Mouse (Mus musculus) myocyte (in vitro differentiated cells): ENCODE data around the gene Aldh16a1. TPM values are rescaled to one million over a fixed set of nuclear protein-coding genes. Genes with fewer than 3 reads are reported as not detected.

Source experiments
- H3K27me3 ChIP-seq: one replicate; pipeline ENCODE4 v1.6.1; 2011; ENCODE audit not compliant: control insufficient read depth, insufficient read depth, insufficient read length
- H3K36me3 ChIP-seq: one replicate; pipeline ENCODE4 v1.6.1; 2011; ENCODE audit not compliant: control insufficient read depth, insufficient read depth
- H3K4me2 ChIP-seq: one replicate; pipeline ENCODE4 v1.6.1; 2011; ENCODE audit warnings: low read depth, control low read depth
- H3K4me3 ChIP-seq: one replicate; pipeline ENCODE4 v1.5.1; 2011; ENCODE audit warnings: mild to moderate bottlenecking, control low read depth, moderate library complexity
- H3K79me2 ChIP-seq: one replicate; pipeline ENCODE4 v1.6.1; 2011; ENCODE audit not compliant: control insufficient read depth, insufficient read depth
- H3ac ChIP-seq: one replicate; pipeline ENCODE4 v1.6.1; 2011; ENCODE audit not compliant: control insufficient read depth, insufficient read length
- CEBPB ChIP-seq: IDR thresholded peaks from 2 replicates; pipeline ENCODE4 v1.6.1; 2011; ENCODE audit warnings: mild to moderate bottlenecking, moderate library complexity; ENCODE audit not compliant: poor library complexity, insufficient read depth, severe bottlenecking
- E2F4 ChIP-seq: IDR thresholded peaks from one replicate; pipeline ENCODE4 v1.6.1; 2011; ENCODE audit warnings: mild to moderate bottlenecking, control low read depth, moderate library complexity; ENCODE audit not compliant: insufficient read depth
- MAX ChIP-seq: IDR thresholded peaks from one replicate; pipeline ENCODE4 v1.6.1; 2011; ENCODE audit warnings: low read depth, mild to moderate bottlenecking, control low read depth
- MYOD1 ChIP-seq, 3 experiments: IDR thresholded peaks; one replicate each; pipeline ENCODE4 v1.6.1; 2011; ENCODE audit warnings: control low read depth in 2 of 3, low read depth in 2 of 3, mild to moderate bottlenecking in 2 of 3, moderate library complexity in 1 of 3; ENCODE audit not compliant: insufficient read length in 2 of 3, control insufficient read depth in 1 of 3
- MYOG ChIP-seq, 3 experiments: IDR thresholded peaks; one replicate each; pipeline ENCODE4 v1.6.1; 2011; ENCODE audit warnings: control low read depth in 2 of 3, low read depth in 2 of 3, mild to moderate bottlenecking in 2 of 3; ENCODE audit not compliant: insufficient read length in 2 of 3, control insufficient read depth in 1 of 3, insufficient read depth in 1 of 3
- POLR2A ChIP-seq: IDR thresholded peaks from one replicate; pipeline ENCODE4 v1.6.1; 2011; ENCODE audit warnings: low read depth, mild to moderate bottlenecking, control low read depth, moderate library complexity; ENCODE audit not compliant: insufficient read length
- POLR2AphosphoS2 ChIP-seq: IDR thresholded peaks from one replicate; pipeline ENCODE4 v1.6.1; 2011; ENCODE audit warnings: low read depth, control low read depth; ENCODE audit not compliant: insufficient read length
- REST ChIP-seq: IDR thresholded peaks from one replicate; pipeline ENCODE4 v1.6.1; 2011; ENCODE audit warnings: mild to moderate bottlenecking, control low read depth, moderate library complexity; ENCODE audit not compliant: insufficient read depth, insufficient read length
- SRF ChIP-seq: IDR thresholded peaks from one replicate; pipeline ENCODE4 v1.6.1; 2011; ENCODE audit warnings: low read depth; ENCODE audit not compliant: control insufficient read depth, insufficient read length
- TCF12 ChIP-seq: IDR thresholded peaks from one replicate; pipeline ENCODE4 v1.6.1; 2011; ENCODE audit warnings: mild to moderate bottlenecking, control low read depth; ENCODE audit not compliant: poor library complexity, insufficient read depth, severe bottlenecking
- TCF3 ChIP-seq: IDR thresholded peaks from one replicate; pipeline ENCODE4 v1.6.1; 2011; ENCODE audit warnings: low read depth, control low read depth; ENCODE audit not compliant: insufficient read length
- USF1 ChIP-seq: IDR thresholded peaks from one replicate; pipeline ENCODE4 v1.6.1; 2011; ENCODE audit warnings: low read depth, mild to moderate bottlenecking, control low read depth, moderate library complexity
- polyA plus RNA-seq: library from polyadenylated mRNA; unstranded; fragments of >200 nt; fragmentation: generic; extraction: Trizol; gene quantifications from one replicate; pipeline ENCODE4 v1.2.1, GENCODE M21; 2012; ENCODE audit warnings: missing spikeins

The Aldh16a1 gene
- polyA plus RNA-seq, 1 experiment = 29.0 TPM

- TF ChIP-seq MYOG (IDR thresholded peaks at IDR 0.05; ENCODE audit: control insufficient read depth in 1 of 3, insufficient read depth in 1 of 3, insufficient read length in 2 of 3, low read depth in 2 of 3) (peak in 2 of 3 experiments; percentile 80 to 97), CEBPB (0 out of 2 replicates have a peak, but pooled peaks have one; percentile 7), MAX (no peak), POLR2A (no peak), MYOD1 (IDR thresholded peaks at IDR 0.05; ENCODE audit: control insufficient read depth in 1 of 3, insufficient read length in 2 of 3, low read depth in 2 of 3) (peak in 2 of 3 experiments; percentile 67 to 85), TCF3 (peak; percentile 76), E2F4 (no peak), TCF12 (peak; percentile 54), USF1 (no peak), REST (no peak), SRF (no peak), POLR2AphosphoS2 (no peak)
- H3ac ChIP-seq = no peak overlapping the region
- no peaks in the 10 kb centered on the region for H3K36me3 ChIP-seq
- peak overlapping the region; percentile 18 for H3K4me2 ChIP-seq
- H3K79me2 ChIP-seq = no peaks in the 10 kb centered on the region
- H3K4me3 ChIP-seq = no peak overlapping the region
- peaks cover 41% of the 10 kb centered on the region for H3K27me3 ChIP-seq
Observed at GRCm38 (mm10) chr7:45189600-45189999, 35.2 kb upstream of the Aldh16a1 start.

GRCm38 (mm10) chr7:45185921-45186320 lies 31.5 kb upstream of the Aldh16a1 start:
- H3K27me3 ChIP-seq = peaks cover 73% of the 10 kb centered on the region
- no peak overlapping the region for H3K4me3 ChIP-seq
- no peak overlapping the region for H3ac ChIP-seq
- H3K4me2 ChIP-seq = no peak overlapping the region
- TF ChIP-seq USF1 (no peak), MYOG (IDR thresholded peaks at IDR 0.05; ENCODE audit: control insufficient read depth in 1 of 3, insufficient read depth in 1 of 3, insufficient read length in 2 of 3, low read depth in 2 of 3) (no peak), REST (no peak), POLR2A (no peak), SRF (no peak), TCF3 (no peak), MAX (no peak), MYOD1 (IDR thresholded peaks at IDR 0.05; ENCODE audit: control insufficient read depth in 1 of 3, insufficient read length in 2 of 3, low read depth in 2 of 3) (no peak), CEBPB (no peak), E2F4 (no peak), POLR2AphosphoS2 (no peak), TCF12 (no peak)
- no peaks in the 10 kb centered on the region for H3K79me2 ChIP-seq
- H3K36me3 ChIP-seq = no peaks in the 10 kb centered on the region

GRCm38 (mm10) chr7:45183672-45184071 lies 29.3 kb upstream of the Aldh16a1 start:
- no peak overlapping the region for H3K4me3 ChIP-seq
- no peak overlapping the region for H3ac ChIP-seq
- H3K4me2 ChIP-seq = no peak overlapping the region
- H3K27me3 ChIP-seq = peaks cover 86% of the 10 kb centered on the region
- no peaks in the 10 kb centered on the region for H3K36me3 ChIP-seq
- TF ChIP-seq POLR2AphosphoS2 = no peak
- TF ChIP-seq MAX = no peak
- TF ChIP-seq SRF = no peak
- no peak for TF ChIP-seq POLR2A
- no peak for TF ChIP-seq MYOD1 (IDR thresholded peaks at IDR 0.05; ENCODE audit: control insufficient read depth in 1 of 3, insufficient read length in 2 of 3, low read depth in 2 of 3)
- TF ChIP-seq USF1 = no peak
- no peak for TF ChIP-seq E2F4
- TF ChIP-seq MYOG (IDR thresholded peaks at IDR 0.05; ENCODE audit: control insufficient read depth in 1 of 3, insufficient read depth in 1 of 3, insufficient read length in 2 of 3, low read depth in 2 of 3) = no peak
- no peak for TF ChIP-seq CEBPB
- no peak for TF ChIP-seq TCF12
- no peak for TF ChIP-seq TCF3
- H3K79me2 ChIP-seq = no peaks in the 10 kb centered on the region

- no peaks in the 10 kb centered on the region for H3K36me3 ChIP-seq
- peaks cover 87% of the 10 kb centered on the region for H3K27me3 ChIP-seq
- no peak overlapping the region for H3ac ChIP-seq
- H3K4me2 ChIP-seq = peak overlapping the region; percentile 65
- TF ChIP-seq REST (no peak), POLR2AphosphoS2 (no peak), MYOD1 (IDR thresholded peaks at IDR 0.05; ENCODE audit: control insufficient read depth in 1 of 3, insufficient read length in 2 of 3, low read depth in 2 of 3) (no peak), E2F4 (no peak), MYOG (IDR thresholded peaks at IDR 0.05; ENCODE audit: control insufficient read depth in 1 of 3, insufficient read depth in 1 of 3, insufficient read length in 2 of 3, low read depth in 2 of 3) (no peak), TCF3 (no peak), POLR2A (no peak), USF1 (no peak), TCF12 (no peak), MAX (no peak), SRF (no peak), CEBPB (no peak)
- no peaks in the 10 kb centered on the region for H3K79me2 ChIP-seq
- no peak overlapping the region for H3K4me3 ChIP-seq
Observed at GRCm38 (mm10) chr7:45182606-45183005, 28.2 kb upstream of the Aldh16a1 start.
